Mouse (Mus musculus) gastrocnemius, adult 8-10 months (tissue): ENCODE measurements around the gene Ulk4. TPM values are rescaled to one million over a fixed set of nuclear protein-coding genes. Genes with fewer than 3 reads are reported as not detected.
"Not testable (repeated sequence)": the region's sequence is repeated elsewhere in the genome, so short reads cannot be mapped to it uniquely, and the experiment has no call there.

Experiments used
- DNase-seq, 2 experiments: peaks; one replicate each; pipeline ENCODE4 v3.0.0; 2022; ENCODE audit warnings: low spot score in 2 of 2
- total RNA-seq, 4 experiments: library from RNA; stranded (reverse); gene quantifications; 2 replicates each; pipeline ENCODE4 v1.2.4; 2022

Ulk4 gene
- total RNA-seq, 4 experiments from 2014 or later, result 0.44 TPM; not detected in 3

GRCm38 (mm10) chr9:121253983-121254382 is 23.0 kb downstream of the Ulk4 start:
- peak; percentile 6 to 11 for DNase-seq

DNA sequence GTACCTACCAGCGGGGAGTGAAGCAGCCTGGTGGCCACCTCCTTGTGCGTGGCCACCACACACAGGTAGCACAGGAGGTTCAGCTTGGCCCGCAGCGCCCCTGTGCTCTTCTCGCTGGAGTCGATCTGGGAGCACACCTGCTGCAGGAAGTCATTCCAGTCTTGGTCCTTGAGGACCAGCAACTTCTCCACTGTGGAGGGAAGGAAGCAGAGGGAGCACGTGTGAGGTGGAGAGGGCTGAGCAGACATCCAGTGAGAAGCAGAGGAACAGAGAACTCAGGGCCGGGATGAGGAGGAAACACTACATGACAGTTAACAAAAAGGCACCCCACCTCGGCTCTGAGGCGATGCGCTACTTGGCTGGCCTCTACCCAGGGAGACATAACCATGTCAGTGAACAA is 26.1 kb downstream of the Ulk4 start:
- DNase-seq, result peak in 1 of 2 experiments; percentile 1

- DNase-seq, result peak; percentile 2
These were observed 27.2 kb downstream of the Ulk4 start for GRCm38 (mm10) chr9:121249805-121250204.

GRCm38 (mm10) chr9:121247956-121248775 is 28.8 kb downstream of the Ulk4 start:
- DNase-seq, result peak; percentile 66 to 68

GRCm38 (mm10) chr9:121247047-121247446 is 29.9 kb downstream of the Ulk4 start:
- no peak for DNase-seq

- DNase-seq, result no peak
These were observed 34.7 kb downstream of the Ulk4 start for GRCm38 (mm10) chr9:121242331-121242730.

- peak in 1 of 2 experiments; percentile 2 for DNase-seq
These were observed 35.2 kb downstream of the Ulk4 start for GRCm38 (mm10) chr9:121241806-121242205.

DNA sequence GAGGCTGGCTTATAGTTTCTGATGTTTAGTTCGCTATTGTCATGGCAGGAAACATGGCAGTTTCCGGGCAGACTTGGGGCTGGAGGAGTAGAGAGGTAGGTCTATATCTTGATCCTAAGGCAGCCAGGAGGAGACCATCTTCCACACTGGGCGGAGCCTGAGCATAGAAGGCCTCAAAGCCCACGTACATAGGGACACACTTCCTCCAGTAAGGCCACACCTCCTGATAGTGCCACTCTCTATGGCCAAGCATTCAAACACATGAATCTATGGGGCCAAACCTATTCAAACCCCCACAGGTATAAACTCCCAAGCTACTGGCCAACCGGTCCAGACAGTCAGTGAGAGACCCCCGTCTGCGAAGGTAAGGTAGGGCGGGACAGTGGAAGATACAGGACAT is 35.6 kb downstream of the Ulk4 start:
- no peak for DNase-seq

- peak in 1 of 2 experiments; percentile 3 for DNase-seq
These were observed 36.8 kb downstream of the Ulk4 start for GRCm38 (mm10) chr9:121240242-121240641.

DNA sequence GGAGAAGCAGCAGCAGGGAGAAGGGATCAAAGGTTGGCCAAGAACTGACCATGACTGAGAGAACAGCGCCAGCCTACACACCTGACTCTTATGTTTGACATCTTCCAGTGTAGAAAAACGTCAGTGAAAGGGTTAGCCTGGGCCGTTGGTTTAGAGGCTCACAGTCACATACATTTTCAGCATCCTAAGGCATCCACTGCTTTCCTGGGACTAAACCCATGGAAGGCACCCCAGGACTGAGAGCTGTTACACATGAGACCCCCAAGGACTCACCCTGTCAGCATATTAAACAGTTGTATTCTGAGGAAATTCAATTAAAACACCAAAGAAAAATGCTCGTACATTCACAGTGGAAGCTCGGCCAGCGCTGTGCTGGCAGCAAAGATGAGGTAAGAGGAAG is 37.4 kb downstream of the Ulk4 start:
- no peak for DNase-seq

DNA sequence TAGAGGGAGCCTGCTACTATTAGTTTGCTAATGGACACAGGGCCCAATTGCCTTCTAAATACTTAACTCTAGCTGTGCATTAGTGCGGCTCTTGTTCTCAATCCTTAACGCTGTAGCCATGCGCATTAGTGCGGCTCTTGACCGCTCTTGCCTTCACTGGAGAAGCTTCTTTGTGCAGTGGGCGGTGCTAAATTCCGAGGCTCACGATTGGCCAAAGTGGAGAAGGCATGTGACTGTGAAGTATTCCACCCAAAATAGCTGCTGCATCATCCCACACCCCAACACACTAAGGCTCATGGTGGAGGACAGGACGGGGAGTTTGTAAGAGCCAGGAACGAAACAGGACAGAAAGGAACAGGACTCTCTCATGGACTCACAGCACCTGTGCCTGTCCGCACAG is 58.4 kb downstream of the Ulk4 start:
- DNase-seq, result no peak

DNA sequence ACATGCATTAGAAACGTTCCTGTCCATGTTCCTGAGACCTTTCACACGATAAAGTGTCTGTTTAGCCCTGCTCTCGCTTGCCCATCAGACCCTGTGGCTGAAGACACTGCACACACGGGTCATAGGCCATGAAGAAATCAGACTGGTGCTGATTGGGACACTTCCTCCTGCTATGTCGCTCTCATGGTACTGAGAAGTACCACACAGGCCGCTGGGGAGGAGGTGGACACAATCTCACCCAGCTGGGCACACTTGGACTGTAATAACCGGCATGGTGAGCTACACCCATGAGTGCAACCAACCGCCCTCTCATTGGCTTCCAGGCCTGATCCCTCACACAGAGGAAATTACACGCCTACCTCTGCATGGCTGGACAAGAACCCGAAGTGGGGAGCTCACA is 58.8 kb downstream of the Ulk4 start:
- DNase-seq, result no peak

- no peak for DNase-seq
These were observed 59.3 kb downstream of the Ulk4 start for GRCm38 (mm10) chr9:121217742-121218141.

GRCm38 (mm10) chr9:121216536-121217320 is 60.3 kb downstream of the Ulk4 start:
- no peak for DNase-seq

- DNase-seq, result no peak
These were observed 61.5 kb downstream of the Ulk4 start for GRCm38 (mm10) chr9:121215349-121216000.

DNA sequence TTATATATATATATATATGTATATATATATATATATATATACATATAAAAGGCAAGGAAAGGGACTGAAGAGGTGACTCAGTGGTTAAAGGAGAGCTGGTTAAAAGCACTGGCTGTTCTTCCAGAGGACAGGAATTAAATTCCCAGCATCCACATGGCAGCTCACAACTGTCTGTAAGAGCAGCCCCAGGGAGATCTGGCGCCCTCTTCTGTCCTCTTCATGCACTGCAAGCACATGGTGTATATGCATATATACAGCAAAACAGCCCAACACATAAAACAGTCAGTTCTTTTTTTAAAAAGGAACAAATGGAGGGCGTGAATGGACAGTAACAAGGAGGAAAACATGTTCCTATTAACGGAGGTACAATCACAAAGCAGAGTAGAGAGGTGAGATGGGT is 64.7 kb downstream of the Ulk4 start:
- DNase-seq, result no peak

GRCm38 (mm10) chr9:121205046-121205445 is 72.0 kb downstream of the Ulk4 start:
- DNase-seq, result no peak

DNA sequence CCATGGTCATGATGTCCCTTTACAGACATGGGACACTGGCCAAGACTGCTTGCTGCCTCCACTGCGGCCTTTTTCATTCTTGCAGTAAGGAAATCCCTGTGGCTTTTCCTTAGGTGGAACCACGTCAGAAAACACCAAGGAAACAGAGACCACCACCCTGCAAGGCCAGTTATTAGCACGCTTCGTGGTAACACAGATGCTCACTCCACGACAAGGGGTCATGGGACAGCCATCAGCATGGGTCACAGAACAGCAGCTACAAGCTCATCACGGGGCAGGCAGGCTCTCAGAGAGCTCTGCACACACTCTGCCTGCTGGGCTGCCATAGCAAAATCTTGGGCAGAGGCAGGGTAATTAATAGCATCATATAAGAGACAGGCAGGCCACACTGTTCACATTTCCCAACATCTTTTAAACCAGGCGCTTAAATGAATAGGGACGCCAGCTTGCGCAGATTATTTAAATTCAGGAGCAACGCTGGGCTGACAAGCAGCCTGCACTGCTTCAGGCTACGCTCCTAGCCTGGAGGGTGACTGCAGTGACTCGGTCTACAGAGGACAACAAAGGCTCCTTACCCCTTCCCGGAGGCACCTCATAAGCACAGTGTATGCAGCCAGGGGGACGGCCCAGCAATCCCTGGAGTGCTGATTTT is 72.7 kb downstream of the Ulk4 start:
- DNase-seq, result no peak

- DNase-seq, result no peak
These were observed 73.3 kb downstream of the Ulk4 start for GRCm38 (mm10) chr9:121203686-121204085.

GRCm38 (mm10) chr9:121199146-121199685 is 77.8 kb downstream of the Ulk4 start:
- DNase-seq, result not testable (repeated sequence)

DNA sequence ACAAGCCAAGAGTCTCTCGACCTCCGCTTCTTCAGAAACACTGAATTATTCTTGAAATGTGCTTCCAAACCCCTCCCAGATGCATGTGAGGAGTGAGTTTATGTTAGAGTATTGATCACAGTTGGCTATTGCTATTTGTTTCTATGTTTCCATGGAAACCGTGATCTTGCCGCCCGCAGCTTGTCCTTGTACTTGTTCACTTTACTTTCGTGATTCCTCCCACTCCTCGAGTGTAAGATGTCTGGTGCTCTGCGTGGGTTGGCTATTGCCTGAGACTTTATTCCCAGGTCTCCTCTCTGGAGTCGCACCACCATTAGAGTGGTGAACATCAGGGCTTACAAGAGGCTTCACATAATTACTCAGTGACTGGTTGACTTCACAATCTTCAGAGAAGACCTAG is 80.5 kb downstream of the Ulk4 start:
- no peak for DNase-seq
